Mouse (Mus musculus) testis, postnatal 10 days (tissue): ENCODE results near the gene Eml3.

ENCODE experiments used
- DNase-seq: peaks from one replicate; pipeline ENCODE4 v3.0.0; 2021; ENCODE audit warnings: low spot score

Eml3 gene

DNA sequence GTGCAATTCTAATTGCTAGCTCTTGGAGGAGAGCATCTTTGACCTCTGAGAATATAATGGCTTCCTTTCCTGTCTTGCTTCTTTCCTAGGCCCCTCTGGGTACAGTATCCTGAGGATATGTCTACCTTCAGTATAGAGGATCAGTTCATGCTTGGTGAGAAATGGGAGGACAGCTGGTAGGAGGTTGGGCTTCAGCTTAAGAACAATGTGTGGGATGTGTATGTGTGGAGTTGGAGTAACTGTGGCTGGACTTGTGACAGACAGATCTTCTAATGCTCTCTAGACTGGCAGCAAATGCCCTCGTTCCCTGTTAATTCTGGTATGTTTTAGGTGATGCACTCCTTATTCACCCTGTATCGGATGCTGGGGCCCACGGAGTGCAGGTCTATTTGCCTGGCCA, 15.1 kb upstream of the Eml3 start:
- DNase-seq = no peak

DNA sequence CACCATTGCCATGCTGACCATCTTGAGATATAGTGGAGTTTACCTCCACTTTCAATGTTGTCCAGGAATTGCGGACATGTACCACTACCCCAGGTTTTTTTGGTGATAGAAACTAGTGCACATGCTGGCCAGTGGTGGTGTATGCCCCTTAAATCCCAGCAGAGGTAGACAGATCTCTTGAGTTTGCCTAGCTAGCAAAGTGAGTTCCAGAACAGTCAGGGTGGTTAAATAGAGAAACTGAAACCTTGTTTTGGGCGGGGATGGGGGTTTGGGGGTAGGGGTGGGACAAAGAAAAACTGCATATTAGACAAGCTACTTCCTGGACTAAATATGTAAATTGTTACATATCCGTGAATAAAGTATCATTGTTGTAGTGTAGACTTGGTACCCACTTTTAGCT, 10.4 kb upstream of the Eml3 start:
- no peak for DNase-seq

DNA sequence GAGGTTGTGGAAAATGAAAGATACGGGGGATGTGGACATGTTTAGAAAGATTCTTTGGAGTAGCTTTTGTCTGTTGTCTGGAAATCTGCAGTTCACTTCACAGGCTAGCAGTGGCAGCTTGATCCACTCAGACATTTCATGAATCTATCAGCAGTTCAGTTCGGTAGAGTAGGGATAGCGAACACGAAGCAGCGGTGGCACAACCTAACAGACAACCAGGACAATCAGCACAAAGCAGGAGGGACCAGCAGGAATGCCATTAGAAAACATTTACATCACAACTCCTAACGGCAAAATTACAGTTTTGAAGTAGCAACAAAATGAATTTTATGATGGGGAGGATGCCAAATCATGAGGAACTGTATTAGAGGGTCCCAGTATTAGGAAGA, 9.7 kb upstream of the Eml3 start:
- no peak for DNase-seq

DNA sequence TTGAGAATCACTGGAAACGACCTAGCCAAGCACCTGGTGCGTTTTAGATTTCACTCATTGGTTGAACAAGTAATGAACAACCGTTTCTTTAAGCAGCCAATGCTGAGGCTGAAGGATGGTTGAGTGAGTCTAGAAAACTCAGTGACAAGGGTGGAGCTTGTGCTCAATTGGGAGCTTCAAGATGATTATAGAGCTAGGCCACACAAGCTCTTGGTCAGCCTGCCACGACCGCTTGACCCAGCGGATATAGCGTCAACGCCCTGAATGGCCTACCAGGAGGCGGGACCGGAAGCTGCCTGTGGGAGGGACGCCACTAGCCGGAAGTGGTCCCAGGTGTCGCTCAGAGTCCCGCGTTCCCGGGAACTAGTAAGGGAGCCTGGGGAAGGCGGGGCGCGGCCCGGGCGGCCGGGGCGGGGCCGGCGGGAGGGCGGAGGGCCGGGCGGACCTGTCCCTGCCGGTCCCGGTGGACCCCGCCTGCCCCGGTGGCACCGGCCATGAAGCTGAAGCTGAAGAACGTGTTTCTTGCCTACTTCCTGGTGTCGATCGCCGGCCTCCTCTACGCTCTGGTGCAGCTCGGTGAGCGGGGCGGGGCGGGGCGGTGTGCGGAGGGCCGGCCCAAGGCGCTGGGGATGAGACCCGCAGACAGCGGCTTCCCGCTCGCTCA, 9.1 kb upstream of the Eml3 start, which contains the start of gene B3gat3:
TSS of gene B3gat3 (plus strand) at position 302 of the 664 bp plus-strand sequence.
- DNase-seq = peak; percentile 94

DNA sequence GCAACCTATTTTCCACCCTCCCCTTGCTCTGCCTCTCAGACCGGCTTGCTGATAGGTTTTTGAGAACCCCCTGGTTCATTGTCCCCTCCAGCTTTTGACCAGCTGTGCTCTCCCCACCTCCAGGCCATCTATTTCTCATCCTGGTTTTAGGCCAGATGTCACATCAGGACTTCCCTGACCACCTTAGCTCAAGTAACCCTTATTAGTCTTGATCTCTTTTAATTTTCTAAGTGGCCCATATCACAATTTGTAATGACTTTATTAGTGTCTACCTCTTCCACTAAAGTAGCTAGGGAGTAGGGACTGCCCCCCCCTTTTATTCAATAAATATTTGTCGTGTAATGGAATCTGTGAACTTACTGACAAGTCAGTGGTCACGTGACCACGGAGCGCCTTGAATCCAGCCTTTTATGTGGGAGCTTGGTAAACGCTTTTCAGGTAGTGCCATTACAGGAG, 8.5 kb upstream of the Eml3 start:
- DNase-seq = no peak

DNA sequence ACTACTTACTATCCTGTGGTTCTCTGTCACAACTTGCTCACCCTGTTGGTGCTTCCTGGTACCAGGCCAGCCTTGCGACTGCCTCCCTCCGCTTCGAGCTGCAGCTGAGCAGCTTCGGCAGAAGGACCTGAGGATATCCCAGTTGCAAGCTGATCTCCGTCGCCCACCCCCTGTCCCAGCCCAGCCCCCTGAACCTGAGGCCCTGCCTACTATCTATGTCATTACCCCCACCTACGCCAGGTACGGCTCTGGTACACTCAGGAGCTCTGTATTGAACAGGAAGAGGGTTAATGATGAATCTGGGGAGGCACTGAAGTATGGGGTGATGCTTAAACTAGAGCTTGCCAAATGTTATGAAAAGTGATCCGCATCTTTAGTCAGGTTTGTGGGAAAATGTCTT, 7.6 kb upstream of the Eml3 start:
- DNase-seq = no peak

DNA sequence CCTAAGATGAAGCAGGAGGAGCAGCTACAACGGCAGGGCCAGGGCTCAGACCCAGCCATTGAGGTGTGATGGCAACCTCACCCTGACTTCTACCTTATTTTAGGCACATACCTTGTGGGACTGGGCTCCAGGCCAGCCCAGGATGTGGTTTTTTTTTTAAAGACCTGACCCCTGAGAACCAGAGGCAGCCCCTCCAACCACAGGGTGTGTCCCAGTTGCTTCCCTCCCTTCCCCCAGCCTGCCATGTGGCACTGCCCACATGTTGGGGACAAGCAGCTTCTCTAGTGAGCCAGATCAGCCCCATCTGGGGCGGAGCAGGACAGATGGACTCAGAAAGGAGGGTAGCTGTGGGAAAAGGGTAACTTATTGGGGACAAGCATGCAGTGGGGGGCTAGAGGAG, 2.6 kb upstream of the Eml3 start:
- DNase-seq = no peak

DNA sequence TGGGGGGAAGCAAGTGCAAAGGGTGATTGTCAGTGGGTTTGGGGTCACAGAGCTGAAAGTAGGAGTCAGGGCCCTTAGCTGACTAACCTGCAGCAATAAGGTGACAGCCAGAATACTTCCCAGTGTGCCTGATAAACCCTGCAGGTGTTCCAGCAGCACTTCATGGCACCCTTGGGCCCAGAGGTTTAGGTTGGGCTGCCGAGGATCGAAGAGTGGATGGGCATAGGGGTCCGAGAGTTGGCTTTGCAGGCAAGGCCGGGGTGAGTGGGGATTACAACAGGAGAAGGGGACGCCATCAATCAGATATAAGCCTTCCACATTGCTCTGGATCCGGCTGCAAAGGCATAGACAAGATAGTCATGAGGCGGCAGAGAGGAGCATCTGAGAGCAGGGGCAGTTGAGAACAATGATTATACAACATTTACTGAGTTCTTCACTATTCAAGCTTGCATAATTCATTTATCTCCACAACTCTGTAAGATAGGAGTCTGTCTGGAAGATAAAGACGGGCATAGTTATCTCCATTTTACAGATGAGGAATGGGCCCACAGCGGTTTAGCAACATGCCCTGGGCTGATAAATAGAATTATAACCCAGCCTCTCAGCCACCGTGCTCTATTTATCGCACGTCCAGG, 1.3 kb upstream of the Eml3 start:
- no peak for DNase-seq

DNA sequence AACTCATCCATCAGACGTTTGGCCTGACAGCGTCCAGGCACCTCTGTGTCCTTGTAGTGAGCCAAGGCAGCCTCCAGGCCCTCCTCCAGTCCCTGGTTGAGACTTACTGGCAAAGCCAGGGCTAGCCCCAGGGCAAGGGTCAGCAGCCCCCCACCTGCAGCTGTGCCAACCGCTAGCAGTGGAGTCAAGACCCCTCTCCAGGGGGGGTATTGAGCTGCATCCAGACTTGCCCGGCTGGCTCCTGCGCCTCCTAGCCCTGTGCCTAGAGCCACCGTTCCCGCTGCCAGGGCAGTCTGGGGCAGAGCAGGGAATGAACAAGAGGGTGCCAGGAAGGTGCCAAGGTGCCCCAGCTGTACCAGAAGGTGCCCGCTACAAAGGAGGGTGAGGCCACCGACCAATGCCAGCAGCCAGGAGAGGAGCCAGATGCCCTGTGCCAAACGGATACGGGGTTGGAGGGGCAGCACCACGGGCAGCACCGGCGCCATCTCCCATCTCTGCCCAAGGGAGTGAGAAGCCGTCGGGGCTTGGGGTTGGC, 596 bp upstream of the Eml3 start:
- no peak for DNase-seq

DNA sequence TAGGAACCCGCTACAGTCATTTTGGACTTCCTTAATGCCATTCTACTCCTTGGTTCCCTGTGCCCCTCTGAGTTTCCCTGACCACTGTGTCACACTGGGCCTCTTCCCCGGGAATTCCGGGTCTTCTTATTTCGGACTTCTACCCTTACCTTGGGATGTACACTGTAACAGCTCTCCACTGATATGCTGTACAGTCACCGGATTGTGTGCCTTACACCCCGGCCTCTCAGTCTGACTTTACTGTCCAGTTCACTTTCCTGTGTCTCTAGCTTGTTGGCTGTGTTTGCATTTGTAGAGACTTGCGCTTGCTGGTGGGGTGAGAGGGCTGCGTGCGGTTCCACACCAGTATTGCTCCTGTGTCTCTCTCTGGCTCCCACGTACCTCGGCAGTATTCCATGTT, 765 bp downstream of the Eml3 start:
- DNase-seq = no peak

DNA sequence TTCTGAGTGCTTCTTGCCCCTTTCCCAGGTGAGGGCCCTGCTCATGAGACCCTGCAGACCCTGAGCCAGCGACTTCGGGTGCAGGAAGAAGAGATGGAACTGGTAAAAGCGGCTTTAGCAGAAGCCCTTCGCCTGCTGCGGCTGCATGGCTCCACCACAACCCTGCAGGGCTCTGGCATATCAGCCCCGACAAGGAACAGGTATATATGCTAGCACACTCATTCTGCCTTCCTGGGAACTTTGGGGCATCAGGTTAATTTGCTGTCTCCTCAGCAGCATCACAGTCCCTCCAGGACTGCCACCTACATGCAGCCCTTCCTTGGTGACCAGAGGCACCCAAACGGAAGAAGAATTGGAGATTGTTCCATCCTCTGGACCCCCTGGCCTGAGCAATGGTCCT, 1.4 kb downstream of the Eml3 start:
- DNase-seq = no peak

DNA sequence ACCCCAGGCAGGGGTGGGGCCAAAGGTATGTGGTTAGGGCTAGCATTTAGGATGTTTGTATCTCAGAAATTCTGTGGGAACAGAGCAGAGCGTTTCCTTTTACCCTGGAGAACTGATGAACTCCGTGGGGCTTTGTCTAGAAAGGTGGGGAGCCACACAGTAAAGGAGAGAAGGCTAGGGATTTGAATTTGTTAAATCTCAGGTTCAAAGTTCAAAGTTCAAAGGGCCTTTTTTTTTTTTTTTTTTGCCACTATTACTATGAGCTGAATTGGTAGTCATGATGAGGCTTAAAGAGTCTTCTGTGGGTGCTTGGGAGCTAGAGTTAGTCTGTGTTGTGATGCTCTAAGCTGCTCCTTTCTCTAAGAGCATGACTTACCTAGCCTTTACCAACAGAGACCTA, 7.4 kb downstream of the Eml3 start:
- no peak for DNase-seq

DNA sequence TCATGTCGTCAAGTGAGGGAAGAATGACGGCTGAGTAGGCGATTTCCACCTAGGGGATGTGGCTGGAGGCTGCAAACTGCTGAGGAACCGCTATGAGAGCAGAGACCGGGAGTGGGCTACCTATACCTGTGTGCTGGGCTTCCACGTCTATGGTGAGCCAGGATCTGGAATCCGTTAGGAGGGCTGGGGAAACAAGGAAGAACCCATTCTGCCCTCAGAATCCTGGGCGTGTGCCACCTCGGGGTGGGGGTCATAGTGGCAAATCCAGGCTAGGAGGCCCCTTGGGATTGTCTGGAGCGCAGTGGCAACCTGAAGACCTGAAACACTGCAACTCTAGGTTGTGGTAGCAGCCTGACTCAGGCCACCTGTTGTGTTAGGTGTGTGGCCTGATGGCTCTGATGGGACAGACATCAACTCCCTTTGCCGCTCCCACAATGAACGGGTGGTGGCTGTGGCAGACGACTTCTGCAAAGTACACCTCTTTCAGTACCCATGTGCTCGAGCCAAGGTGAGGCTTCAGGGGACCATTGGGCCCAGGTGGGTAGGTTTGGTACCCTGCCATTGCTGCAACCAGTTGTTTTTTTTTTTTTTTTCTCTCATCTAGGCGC, 11.3 kb downstream of the Eml3 start:
- no peak for DNase-seq

DNA sequence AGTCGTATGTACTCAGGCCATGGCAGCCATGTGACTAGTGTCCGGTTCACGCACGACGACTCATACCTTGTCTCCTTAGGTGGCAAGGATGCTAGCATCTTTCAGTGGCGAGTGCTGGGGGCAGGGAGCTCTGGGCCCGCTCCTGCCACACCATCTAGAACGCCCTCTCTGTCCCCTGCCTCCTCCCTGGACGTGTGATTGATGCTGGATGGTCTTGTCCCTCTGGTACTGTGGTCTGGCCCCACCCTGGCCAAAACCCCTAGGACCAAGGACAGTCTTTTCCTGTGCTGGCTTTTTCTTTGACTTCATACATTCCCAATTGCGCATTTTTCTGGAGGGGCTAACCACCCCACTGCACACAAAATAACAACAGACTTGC, 11.8 kb downstream of the Eml3 start:
- no peak for DNase-seq

DNA sequence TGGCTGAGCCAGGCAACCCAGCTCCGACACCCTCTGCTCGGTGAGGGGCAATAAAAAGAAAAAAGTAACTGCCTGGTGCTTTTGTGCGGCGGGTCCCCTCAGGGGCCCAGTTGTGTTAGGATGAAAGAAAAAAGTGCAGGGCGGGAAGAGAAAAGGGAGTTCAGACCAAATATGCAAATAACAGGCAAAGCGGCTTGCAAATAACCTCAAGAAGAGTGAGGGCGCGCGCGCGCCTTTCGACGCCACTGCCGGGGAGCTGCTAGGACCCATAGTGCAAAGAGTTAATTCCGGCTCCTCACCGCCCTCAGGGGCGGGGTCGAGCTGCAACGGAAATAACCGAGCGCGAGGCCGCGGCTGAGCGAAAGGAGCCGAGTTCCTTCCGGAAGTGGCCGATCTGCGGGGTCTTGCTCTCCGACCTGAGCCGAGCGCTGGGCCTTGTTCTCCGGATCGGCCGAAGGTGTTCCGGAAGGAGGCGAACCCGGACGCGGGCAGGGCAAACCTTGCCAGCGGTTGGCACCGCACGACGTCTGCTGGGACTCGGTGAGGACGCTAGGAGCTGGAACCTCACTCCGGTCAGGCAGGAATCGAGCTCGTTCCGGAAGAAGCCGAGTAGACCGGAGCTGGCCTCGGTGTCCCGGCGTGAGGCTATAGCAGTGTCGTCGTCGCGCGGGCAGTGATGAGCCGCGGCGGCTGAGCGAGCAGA, 12.3 kb downstream of the Eml3 start, which contains the start of gene Mta2:
TSS of gene Mta2 (plus strand) at position 361 of the 703 bp plus-strand sequence.
- peak; percentile 98 for DNase-seq

DNA sequence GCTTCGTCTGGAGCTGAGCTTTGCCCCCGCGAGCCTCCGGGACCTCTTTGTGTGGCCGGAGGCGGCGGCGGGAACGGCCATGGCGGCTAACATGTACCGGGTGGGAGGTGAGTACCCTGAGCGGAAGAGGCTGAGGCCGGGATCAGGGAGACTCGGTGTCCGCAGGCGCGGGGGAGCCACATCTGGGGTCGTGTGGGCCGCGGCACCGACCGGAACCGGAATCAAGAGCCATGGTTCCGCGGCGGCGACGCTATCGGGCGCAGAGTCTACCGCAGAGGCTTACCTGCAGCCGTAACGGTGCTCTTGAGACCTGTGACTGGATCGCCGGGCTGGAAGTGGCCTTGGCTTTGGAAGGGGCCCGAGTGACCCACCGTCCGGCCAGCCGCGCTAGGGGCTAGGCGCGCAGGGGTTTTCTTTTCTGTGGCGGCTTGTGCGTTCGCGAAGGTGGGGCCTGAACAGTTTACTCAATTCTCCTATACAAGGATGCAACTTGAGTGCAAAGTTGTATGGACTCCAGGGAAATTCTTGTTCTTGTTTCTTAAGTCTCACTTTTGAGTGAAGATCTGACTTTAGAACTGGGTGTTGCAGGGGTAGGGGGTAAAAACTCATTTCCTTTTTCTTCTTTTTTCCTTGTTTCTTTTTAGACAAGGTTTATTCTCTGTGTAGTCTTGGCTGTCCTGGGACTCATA, 13.1 kb downstream of the Eml3 start:
- peak; percentile 75 for DNase-seq

DNA sequence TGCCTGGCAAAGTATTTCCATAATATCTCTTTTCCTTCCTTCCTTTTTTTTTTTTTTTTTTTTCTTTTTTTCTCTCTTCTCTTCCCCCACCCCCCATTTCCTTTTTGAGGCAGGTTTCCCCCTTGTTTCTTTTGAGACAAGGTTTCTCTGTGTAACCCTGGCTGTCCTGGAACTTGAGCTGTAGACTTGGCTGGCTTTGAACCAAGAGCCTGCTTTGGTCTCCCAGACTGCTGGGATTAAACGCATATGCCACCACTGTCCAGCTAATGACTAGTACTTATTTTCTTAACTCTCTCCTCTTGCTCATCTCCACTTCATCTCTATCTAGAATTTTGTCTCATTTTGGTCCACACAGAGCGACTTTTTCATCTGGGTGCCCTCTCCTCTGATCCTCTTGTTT, 13.7 kb downstream of the Eml3 start:
- no peak for DNase-seq

DNA sequence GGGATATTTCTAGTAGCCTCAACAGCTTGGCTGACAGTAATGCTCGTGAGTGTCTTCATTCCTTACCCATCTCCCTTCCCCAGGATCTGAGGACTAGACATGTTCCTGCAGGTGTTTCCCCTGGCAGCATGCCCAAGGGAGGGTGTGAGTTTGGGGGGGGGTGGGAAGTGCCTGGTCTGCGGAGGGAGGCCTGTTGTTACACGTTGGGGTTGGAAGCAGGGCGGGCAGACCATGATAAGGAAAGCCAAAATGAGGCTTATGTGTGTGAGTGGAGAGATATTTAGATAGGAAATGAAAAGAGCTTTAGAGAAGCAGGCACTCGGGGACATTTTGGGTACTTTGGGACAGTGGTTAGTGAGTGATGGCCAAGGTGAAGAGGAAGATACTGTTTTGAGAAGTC, 14.7 kb downstream of the Eml3 start:
- no peak for DNase-seq

DNA sequence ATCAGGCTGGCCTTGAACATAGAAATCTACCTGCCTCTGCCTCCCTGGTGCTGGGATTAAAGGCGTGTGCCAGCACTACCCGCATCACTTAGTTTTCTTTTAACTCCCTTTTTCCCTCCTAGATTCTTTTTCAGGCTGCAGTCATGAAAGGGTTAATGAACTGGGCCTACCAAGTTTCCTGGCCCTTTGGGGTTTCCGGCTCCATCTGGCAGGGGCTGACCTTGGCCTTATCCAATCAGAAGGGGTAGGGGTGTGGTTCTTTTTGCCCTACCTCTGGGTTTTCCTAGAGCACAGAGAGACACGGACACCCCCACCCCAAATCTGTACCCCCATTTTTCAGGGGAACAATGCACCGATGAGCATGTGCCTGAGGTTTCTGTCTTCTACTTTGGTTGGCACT, 15.4 kb downstream of the Eml3 start:
- peak; percentile 92 for DNase-seq

DNA sequence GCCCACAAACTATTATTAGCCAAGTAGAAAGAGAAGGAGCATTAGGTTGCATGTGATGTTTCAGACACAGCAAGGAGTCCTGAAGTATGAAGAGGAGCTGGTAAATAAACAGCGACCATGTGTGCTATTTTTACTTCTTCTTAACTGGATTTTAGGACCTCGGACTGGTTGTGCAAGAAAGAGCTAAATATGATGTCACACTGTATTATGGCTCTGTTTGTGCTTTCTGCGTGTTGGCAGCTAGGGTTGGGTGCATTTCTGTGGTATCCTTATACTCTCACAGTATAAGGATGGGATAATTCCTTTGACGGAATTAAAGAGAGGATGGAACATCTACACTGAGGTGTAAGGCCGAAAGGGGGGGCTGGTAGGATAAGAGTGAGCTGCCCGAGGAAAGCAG, 15.9 kb downstream of the Eml3 start:
- DNase-seq = no peak

DNA sequence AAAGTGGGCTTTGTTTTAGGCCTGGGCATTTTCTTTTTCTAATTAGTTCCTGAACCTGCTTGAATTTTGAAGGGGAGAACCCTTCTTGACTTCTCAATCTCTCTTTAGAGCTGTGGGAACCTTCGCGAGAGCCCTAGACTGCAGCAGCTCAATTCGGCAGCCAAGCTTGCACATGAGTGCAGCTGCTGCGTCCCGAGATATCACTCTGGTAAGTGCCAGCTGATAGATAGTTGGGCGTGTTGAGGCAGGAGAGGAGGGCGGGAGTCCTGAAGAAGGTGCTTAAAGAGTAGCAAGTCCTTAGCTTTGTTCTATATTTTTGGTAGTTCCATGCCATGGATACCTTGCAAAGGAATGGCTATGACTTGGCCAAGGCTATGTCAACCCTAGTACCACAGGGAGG, 17.6 kb downstream of the Eml3 start:
- DNase-seq = no peak

DNA sequence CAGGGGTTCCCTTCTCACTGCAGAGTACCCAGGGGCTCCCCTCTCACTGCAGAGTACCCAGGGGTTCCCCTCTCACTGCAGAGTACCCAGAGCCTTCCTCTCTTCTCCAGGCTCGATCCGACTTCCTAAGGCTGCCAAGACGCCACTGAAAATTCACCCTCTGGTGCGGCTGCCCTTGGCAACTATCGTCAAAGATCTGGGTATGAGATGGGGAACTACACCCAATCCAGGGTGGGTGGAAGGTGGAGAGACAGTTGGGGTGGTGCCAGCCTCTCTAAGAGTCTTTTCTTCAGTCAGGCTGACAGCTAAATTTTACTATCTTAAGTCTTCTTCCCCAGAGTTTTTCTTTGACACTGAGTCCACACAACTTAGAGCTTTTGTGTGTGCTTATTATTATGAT, 20.8 kb downstream of the Eml3 start:
- DNase-seq = no peak
